Mouse (Mus musculus) megakaryocyte, adult 5-6 weeks (primary cell): ENCODE data around the gene Gm12216. TPM values are rescaled to one million over a fixed set of nuclear protein-coding genes. Genes with fewer than 3 reads are reported as not detected.
"Not testable (repeated sequence)": the region's sequence is repeated elsewhere in the genome, so short reads cannot be mapped to it uniquely, and the experiment has no call there.

Experiments
- ATAC-seq: 2 replicates; pipeline ENCODE4 v1.8.0; 2016; ENCODE audit warnings: mild to moderate bottlenecking, inconsistent platforms; ENCODE audit not compliant: poor library complexity, severe bottlenecking
- total RNA-seq, 2 experiments: library from RNA; stranded (forward) in 1 of 2; stranded (reverse) in 1 of 2; fragments of 153-499, 151-499 nt in 1 of 2; fragments of 221-1000, 200-1000 nt in 1 of 2; gene quantifications; 2 replicates each; pipeline versions ENCODE4 v1.2.3 to v1.2.4; 2015 to 2017

The Gm12216 gene
- total RNA-seq, 2 experiments from 2014 or later = 0.25 to 0.70 TPM

DNA sequence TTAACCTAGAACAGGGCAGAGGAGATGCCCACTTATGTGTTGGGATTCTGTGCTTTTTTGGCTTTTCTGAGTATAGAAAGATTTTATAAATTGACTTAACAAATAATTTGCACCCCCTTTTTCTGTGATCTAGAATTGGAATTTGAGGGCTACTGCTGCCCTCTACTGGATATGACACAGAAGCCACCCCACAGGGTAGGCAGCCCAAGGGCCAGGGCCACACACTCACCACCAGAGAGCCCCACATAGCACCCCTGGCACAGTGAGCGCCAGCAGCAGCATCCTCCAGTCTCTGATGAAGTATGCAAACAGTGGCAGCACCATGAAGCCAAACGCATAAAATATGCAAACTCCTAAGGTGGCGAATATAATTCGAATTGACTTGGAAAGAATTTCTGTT is 15.7 kb upstream of the Gm12216 start:
- peak; percentile 52; the same call in 1 of the 2 replicates for ATAC-seq

DNA sequence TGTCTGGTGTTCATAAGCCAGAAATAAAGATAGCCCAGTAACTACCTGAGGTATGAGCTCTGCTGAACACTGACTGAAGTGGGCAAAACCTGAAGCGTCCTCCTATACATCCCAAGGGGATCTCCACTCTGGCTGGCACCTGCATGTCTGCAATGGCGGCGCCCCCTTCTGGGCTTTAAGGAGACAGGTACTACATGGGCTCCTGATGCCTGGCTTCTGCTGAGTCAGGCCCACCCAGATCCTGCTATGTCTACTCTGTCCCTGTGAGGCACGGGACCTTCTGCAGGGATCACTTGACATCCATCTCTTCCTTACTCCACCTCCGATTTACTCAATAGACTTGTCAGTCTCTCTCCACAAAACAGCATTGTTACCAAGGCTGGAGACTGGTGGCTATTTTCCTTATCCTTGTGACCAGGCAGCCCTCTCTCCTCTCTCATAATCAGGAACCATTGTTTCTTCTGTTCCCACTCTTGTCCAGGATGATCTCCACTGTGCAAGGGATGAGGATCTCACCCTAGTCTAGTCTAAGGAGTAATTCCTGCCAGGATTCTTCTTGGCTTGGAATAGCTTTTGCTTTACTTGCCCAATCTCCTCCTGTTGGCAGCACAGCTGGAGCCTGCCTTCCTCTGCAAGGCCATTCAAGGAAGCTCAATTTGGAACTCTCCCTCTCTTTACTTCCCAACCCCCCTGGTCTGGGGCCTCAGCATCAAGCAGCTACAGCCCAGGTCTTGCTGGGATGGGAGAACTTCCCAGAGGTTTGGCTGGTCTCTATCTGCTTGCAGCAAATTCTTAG is 15.1 kb upstream of the Gm12216 start:
- not testable (repeated sequence) for ATAC-seq

DNA sequence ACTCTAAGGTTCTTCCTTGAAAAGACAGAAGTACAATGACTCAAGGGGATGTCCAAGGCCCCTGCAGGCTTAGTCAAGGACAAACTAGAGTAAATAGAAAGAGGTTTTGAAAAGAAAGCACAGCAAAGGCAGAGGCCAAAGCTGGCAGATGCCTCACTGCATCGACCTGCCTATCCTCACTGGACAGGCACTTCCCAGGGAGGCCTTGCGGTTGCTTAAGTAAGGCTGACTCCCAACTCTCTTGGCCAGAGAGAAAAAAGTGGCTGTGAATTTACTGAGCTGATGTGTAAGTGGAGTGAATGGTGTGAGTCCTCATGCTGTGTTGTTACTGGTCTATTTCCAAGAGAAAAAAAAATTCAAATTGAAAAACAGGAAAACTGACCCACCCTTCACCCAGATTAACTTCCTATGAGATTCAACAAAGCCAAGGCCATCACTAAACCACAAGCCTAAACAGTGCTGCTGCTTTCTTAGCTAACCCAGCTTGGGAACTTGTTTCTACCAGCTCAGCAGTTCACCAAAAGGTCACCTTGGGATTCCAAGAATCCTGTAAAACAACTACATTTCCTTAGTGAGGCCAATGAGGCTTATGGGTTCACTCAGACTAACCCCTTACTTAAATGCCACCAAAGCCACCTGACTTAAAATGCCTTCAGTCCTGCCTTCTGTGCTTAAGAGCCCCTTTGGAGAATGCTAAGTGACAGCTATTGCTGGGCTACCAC is 12.9 kb upstream of the Gm12216 start:
- ATAC-seq = no peak

DNA sequence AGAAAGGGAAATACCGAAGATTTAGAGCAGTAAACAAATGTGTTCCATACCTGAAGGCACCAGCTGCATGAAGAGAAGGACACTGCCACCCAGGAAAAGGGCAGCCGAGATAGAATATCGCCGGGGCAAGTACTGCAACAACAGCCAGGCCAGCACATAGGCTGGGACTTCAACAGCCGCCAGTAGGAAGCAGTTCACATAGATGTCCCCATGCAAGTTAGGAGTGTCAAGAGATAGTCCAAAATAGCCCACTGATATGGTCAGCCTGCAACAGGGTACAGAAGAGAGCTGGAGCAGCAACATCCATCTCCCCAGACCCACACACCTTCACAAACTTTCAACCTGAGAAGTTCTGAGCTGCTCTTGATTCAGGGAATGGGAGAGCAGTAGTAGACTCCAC is 10.1 kb upstream of the Gm12216 start:
- ATAC-seq = no peak

DNA sequence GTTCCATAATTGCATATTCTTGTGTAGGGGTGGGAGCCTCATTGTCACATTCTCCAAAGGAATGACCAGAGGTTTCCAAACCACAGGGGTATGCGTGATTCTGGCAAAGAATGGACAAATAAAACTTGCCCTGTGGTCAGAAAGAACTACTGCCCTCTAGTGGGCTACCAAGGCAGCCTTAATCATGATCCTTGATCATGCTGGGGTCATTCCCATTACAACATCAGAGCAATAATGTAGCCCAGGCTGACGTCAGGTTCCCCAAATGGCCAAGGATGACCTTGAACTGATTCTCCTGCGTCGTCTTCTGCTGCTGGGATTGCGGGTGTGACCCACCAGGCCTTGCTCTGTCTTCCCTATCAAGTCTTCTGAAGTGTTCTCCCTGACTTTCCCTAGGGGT is 9.3 kb upstream of the Gm12216 start:
- ATAC-seq = peak; percentile 63

DNA sequence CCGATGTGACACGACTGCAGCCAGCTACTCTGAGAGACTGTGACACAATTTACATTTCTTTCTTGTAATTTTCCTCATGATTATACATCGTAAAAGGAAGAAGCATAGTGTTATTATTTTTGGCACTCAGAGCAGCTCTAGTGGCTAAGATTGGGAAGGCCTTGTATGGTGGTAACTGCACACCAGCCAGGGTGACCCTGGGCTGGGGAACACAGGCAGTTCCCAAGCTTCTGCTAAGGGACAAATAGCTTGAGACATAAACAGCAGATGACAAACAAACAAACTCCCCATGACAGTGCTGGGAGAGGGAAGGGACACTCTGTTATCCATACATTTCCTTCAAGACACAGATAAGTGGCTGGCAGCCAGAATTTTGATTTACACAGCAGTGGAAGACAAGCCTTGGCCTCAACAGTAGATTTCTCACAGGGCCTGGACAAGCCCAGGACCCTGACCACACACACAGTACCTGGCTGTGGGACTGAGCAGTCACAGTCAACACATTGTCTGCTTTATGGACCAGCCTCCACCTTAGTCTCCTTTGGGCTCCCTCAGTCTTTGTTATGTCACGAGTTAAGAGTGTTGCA is 5.8 kb upstream of the Gm12216 start:
- not testable (repeated sequence) for ATAC-seq

DNA sequence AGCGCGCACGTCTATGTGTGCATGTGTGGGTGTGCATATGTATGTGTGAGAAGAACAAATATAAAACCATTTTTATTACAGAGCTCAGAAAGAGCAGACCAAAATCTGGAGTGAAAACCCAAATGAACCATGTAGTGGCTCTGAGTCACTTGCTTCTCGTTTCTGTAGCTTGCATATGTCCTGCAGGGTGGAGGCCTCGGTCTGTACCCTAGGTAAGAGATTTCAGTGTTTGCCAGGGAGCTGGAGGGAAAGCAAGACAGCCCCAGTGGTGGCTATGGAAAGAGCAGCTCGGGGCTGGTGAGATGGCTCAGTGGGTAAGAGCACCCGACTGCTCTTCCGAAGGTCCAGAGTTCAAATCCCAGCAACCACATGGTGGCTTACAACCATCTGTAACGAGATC is 1.9 kb upstream of the Gm12216 start:
- ATAC-seq = not testable (repeated sequence)

GRCm38 (mm10) chr11:53858058-53858760 is 847 bp downstream of the Gm12216 start:
- no peak for ATAC-seq

DNA sequence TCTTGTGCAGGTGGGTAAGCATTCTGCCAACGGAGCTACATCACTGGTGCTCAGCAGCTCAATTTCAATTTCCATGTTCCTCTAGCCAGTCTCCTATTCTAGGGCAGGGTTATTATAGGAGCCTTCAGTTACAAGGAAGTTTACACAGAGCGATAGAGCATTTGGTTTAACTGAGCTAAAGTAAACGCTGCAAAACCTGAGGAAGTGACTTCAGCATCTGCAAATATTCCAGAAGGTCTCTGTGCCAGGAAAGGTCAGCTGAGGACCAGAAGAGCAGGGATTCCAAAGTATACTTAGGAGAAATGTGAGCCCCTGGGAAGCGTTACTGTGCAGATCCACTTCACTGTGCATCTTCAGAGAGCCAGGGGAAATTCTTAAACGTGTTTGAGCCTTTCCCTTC is 5.4 kb downstream of the Gm12216 start:
- no peak for ATAC-seq

DNA sequence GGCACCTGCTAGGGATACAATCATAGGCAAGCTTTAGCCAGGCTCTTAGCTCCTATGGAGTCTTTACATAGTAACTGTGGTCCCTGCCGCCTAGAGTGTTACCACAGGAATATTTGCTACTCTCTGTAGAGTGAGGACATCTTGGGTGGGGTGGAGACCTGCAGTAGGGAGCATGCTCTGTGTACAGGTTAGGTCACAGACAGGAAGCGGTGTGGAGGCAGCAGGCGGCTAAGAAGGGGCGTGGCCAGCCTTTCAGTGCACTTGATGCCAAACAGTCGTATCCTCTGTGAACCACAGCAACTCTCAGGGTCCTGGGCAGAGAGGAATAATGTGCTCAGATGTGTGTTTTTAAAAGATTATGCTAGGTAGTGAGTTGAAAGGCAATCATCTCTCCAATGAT is 7.3 kb downstream of the Gm12216 start:
- ATAC-seq = peak; percentile 86

DNA sequence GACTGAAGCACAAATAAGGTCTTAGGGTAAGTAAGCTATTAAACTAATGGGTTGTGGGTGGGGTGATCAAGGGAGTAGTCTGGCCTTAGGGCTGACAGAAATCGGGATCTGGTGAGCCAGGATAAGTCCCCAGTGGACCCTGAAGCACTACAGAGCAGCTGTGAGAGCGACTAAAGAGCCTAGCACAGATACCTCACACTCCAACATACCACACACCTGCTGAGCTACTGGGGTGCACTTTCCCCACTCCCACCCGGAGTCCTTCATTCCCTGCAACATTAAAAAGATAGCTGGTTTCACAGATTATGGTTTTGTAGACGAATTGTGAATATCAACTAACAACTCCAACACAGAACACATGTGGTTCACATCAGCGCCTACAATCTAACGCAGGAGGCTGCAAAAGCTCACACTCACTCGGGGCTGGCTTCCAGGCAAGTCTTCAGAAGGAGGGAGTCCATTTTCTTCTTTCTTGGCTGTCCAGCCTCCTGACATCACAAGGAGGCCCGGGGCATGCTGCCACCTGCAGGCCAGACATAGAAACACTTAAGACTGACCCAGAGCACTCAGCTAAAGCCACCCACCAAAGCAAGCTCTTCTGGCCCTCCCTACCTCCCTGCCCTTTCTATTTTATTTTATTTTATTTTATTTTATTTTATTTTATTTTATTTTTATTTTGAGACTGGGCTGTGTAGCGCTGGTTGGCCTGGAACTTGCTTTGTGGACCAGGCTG is 9.3 kb downstream of the Gm12216 start:
- peak; percentile 94 for ATAC-seq

GRCm38 (mm10) chr11:53845680-53846079 is 13.4 kb downstream of the Gm12216 start:
- peak; percentile 39; the same call in 1 of the 2 replicates for ATAC-seq

DNA sequence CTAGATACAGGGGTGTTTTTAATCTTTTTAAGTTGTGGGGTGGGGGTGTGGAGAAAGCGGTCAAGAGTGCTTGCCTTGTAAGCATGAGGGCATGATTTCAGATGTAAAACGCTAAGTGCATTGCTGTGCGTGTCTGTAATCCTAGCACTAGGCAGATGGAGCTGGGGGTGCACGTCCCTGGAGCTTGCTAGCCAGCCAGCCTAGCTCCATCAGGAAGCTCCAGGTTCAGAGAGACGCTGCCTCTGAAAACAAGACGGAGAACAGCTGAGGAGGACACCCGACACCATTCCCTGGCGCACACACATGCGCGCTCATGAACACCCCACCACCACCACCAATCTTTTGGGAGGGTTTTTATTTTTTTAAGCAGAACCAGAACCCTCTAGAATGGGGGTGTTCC is 15.9 kb downstream of the Gm12216 start:
- no peak for ATAC-seq

GRCm38 (mm10) chr11:53842161-53842581 is 16.9 kb downstream of the Gm12216 start:
- no peak for ATAC-seq

DNA sequence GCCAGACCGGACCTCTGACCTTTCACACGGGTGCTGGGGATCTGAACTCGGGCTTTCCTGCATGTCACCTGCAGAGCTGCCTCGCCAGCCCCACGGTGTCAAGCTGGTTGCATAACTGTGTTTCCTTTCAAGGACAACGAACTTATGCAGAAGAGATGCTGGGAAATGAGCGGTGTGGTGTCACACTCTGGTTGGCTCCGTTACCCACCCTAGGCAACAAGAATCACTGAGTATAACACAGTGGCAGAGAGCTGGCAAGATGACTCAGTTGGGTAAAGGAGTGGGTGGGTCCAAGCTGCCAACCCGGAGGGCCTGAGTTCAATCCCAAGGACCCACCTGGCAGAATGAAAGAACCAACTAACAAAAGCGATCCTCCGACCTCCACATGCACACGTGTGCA is 17.5 kb downstream of the Gm12216 start:
- ATAC-seq = 0 out of 2 replicates have a peak, but pooled peaks have one; percentile 5

DNA sequence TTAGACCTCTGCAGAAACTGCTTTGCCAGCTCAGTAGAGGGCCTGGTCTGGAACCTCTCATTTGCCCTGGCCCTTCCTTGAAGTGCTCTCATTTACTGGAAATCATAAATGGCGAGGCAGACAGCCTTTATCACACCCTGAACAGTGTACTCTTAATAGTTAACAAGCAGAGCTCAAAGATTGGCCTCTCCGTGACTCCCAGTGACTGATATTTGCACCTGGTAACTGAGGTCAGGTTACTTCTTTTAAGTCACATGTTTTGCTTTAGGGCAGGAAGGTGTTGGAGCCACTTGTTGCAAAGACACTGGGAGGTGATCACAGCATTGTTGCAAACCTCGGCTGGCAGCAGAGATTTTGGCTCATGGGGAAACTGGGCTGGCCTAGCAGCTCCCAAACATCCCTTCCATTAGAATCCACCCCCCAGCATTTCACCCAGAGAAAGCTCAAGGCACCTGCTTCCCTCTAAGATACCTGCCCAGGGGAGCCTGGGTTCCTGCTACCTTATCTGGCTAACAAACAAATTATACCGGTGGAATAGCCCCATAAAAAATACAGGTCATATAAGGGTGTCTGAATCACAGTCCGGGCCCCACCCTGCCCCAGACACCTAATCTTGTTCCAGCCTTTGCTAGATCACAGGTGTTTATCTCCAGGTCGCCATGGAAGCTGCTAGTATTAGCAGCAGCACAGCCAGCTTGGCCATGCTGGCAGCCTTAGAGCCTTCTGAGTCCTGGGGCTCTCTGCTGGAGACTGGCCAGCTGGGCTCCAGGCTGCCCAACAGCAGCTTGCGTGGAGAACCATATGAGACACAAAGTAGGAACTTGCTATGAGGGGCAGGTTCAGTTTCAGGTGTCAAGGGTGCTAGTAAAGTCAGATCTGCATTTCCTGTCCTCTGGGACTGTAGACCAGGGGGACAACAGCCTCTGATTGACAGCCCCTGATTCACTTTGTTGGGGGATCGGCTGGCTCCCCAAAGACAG is 19.1 kb downstream of the Gm12216 start:
- no peak for ATAC-seq

DNA sequence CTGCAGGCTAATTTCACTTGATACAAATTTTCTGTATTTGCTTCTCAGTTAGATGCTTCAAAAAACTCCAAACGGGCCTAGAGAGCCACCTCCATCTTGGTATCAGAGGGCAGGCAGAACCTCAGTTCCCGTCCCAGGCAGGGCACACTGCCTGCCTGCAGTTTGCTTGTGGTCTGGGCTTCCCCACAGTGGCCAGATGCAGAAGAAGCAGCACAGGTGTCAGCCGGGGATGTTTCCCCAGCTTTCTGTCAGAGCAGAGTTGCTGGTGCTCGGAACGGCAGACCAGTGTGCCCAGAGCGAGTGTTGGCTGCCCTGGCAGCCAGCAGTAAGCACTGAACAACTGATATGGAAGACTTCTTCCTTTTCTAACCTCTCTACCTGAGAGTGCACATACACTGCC is 19.9 kb downstream of the Gm12216 start:
- ATAC-seq = peak; percentile 62

GRCm38 (mm10) chr11:53837731-53838130 is 21.3 kb downstream of the Gm12216 start:
- ATAC-seq = no peak

DNA sequence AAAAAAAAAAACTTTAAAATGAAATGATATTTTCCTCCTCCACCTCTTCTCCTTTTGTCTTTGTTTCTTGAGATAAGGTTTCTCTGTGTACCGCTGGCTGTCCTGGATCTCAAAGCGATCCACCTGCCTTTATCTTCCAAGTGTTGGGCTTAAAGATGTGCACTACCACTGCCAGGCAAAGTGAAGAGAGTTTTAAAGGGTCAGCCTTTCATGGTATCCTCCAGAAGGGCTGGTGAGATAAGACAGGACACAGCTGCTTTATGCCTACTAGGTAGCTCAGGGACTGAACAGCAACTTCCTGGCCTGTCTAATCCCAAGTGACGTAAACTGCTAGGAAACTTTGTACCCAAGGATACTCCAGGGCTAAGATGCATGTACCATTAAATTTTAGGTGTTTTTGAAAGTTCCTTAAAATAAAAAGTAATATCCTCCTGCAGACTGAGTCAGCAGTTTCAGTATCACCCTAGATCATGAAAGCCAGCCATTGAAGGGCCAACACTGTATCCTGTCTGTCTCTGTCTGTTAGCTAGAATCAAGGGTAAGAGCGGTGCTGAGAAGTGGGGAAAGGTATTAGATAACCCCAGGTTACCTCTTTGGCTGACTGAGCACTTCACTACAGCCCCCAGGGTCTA is 23.6 kb downstream of the Gm12216 start:
- ATAC-seq = peak; percentile 40
